Mouse (Mus musculus) midbrain, postnatal 0 days (tissue): Measurements from ENCODE around the gene Rbm44. TPM values are rescaled to one million over a fixed set of nuclear protein-coding genes. Genes with fewer than 3 reads are reported as not detected.
A peak's percentile ranks its signal among the peaks of the same experiment; 100 is the strongest.

Experiments used
- ATAC-seq: fragments of 200-750 bp; cut with Nextera tagmentation; 2 replicates; pipeline ENCODE4 v1.8.0; 2017; ENCODE audit warnings: moderate number of reproducible peaks, mild to moderate bottlenecking, moderate TSS enrichment, moderate library complexity; ENCODE audit not compliant: low FRiP score
- DNase-seq: peaks from one replicate; pipeline ENCODE4 v3.0.0-alpha.2; 2015; ENCODE audit warnings: low spot score
- H3K27ac ChIP-seq: fragments of 300-500 bp; sonication (generic); 2 replicates; pipeline ENCODE4 v1.5.1; 2014; ENCODE audit warnings: low read depth, mild to moderate bottlenecking, low read length, mixed read lengths
- H3K27me3 ChIP-seq: fragments of 300-500 bp; sonication (generic); 2 replicates; pipeline ENCODE4 v1.6.1; 2014; ENCODE audit warnings: low read length, control low read depth, mixed read lengths; ENCODE audit not compliant: insufficient read depth
- H3K36me3 ChIP-seq: fragments of 300-500 bp; sonication (generic); 2 replicates; pipeline ENCODE4 v1.6.1; 2014; ENCODE audit warnings: low read length, control low read depth, mixed read lengths; ENCODE audit not compliant: insufficient read depth
- H3K4me1 ChIP-seq: fragments of 300-500 bp; sonication (generic); 2 replicates; pipeline ENCODE4 v1.6.1; 2014; ENCODE audit warnings: mild to moderate bottlenecking, control low read depth, antibody characterized with exemption, low read length, mixed read lengths; ENCODE audit not compliant: insufficient read depth
- H3K4me2 ChIP-seq: fragments of 300-500 bp; sonication (generic); 2 replicates; pipeline ENCODE4 v1.6.1; 2014; ENCODE audit warnings: low read depth, mild to moderate bottlenecking, low read length, mixed read lengths; ENCODE audit not compliant: poor library complexity, severe bottlenecking
- H3K4me3 ChIP-seq: fragments of 300-500 bp; sonication (generic); 2 replicates; pipeline ENCODE4 v1.5.1; 2014; ENCODE audit warnings: low read depth, mild to moderate bottlenecking, low read length, moderate library complexity
- H3K9ac ChIP-seq: fragments of 300-500 bp; sonication (generic); replicated peaks from 2 replicates; pipeline ENCODE4 v1.6.1; 2014; ENCODE audit warnings: mild to moderate bottlenecking, low read length, moderate library complexity, mixed read lengths; ENCODE audit not compliant: poor library complexity, severe bottlenecking
- H3K9me3 ChIP-seq: fragments of 300-500 bp; sonication (generic); 2 replicates; pipeline ENCODE4 v1.6.1; 2016; ENCODE audit warnings: low read length, control low read depth
- CTCF ChIP-seq: IDR thresholded peaks from 2 replicates; pipeline ENCODE4 v1.5.1; 2016; ENCODE audit warnings: antibody characterized with exemption, mild to moderate bottlenecking
- WGBS: fragments of 180-500 bp; shearing (Covaris S2); extraction: QIAGEN DNeasy Blood & Tissue Kit; methylation state at CpG from one replicate; pipeline ENCODE4 v1.1.7; 2014; 5-methylcytosine and 5-hydroxymethylcytosine counted together
- polyA plus RNA-seq: library from polyadenylated mRNA; unstranded; fragments of >200 nt; fragmentation: Nextera tagmentation; extraction: Ambion mirVana; gene quantifications from 2 replicates; pipeline ENCODE4 v1.2.1, GENCODE M21; 2015
- total RNA-seq: library from RNA; depleted of rRNA; stranded (reverse); fragments of >200 nt; gene quantifications from 2 replicates; pipeline ENCODE4 v1.2.3, GENCODE M21; 2014; rRNA removed

Rbm44 gene
- total and polyA plus RNA-seq, 2 experiments from 2014 or later: 0.11 TPM; not detected in 1

DNA sequence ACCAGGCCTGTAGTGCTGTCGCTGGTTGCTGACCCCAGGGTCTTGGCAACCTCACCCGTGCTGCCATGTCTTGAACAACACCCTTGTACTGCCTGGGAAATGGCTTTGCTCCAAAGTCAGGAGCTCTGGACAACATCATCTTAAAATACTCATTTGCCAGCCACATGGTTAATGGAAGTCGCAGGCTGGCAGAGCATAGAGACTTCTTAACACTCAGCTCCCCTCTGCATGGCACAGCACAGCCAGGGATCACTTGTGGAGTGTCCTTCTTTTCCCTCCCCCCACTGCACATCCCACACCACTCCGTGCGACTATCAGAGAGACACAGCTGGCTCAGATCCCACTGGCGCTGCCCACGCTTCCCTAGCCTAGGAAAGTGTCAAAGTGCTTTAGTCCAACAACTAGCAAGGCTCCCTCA lies 66.7 kb downstream of the Rbm44 start:
- Histone ChIP-seq H3K4me3 (no peak overlapping the region), H3K9ac (no peak overlapping the region), H3K27ac (peak overlapping the region; percentile 70), H3K9me3 (no peaks in the 10 kb centered on the region), H3K4me2 (no peak overlapping the region), H3K27me3 (no peaks in the 10 kb centered on the region), H3K4me1 (no peaks in the 10 kb centered on the region), H3K36me3 (no peaks in the 10 kb centered on the region)
- 67% methylated on average over 7 of the region's 7 CpGs for WGBS
- peak; percentile 66 for DNase-seq
- peak; percentile 4; the same call in 1 of the 2 replicates for ATAC-seq
- TF ChIP-seq CTCF: no peak

DNA sequence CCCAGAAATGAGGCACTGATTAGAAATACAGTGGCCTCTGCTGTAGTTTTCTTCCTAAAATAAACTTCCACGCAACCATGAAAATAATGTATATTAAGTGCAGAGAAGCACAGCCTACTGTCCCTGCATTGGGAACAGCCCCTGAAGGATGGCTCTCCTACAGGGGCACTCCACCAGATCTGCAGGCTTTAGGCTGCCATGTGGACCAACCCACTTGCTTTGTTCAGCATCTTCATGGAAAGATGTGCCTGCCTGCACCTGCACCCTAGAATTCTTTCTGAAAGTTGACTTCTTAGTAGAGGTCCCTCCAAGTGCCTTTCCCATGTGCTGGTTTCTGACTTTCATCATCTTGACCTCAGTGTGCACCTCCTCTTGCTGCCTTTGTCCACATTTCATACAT lies 70.4 kb downstream of the Rbm44 start:
- no peaks in the 10 kb centered on the region for H3K27me3 ChIP-seq
- 93% methylated on average over 1 of the region's 1 CpGs for WGBS
- H3K4me2 ChIP-seq: no peak overlapping the region
- no peak for TF ChIP-seq CTCF
- H3K36me3 ChIP-seq: no peaks in the 10 kb centered on the region
- H3K9ac ChIP-seq: no peak overlapping the region
- H3K9me3 ChIP-seq: no peaks in the 10 kb centered on the region
- H3K4me3 ChIP-seq: no peak overlapping the region
- 0 out of 2 replicates have a peak, but pooled peaks cover 3% of the 10 kb centered on the region for H3K4me1 ChIP-seq
- no peak overlapping the region for H3K27ac ChIP-seq
- ATAC-seq (no peak), DNase-seq (no peak)

DNA sequence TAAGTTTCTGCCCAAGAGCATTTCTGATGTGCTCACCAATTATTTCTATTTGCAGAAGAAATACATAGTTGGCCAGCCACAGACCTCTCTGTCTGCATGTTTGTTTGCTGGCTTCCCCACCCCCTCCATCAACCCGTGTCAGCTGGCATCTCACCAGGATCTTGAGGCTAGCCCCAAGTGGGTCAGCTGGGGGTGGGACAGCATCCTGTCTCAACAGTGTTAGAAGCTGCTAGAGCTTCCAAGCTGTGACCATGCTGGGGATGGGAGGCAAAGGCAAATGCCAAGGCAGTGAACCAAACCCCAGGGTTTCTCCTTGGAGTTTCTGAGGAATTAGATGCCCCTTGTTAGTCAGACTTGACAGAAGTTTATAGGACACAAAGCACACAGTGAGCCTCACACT lies 71.1 kb downstream of the Rbm44 start:
- DNase-seq (no peak), ATAC-seq (no peak)
- Histone ChIP-seq H3K9me3 (no peaks in the 10 kb centered on the region), H3K27me3 (no peaks in the 10 kb centered on the region), H3K9ac (no peak overlapping the region), H3K27ac (no peak overlapping the region), H3K4me1 (0 out of 2 replicates have a peak, but pooled peaks cover 3% of the 10 kb centered on the region), H3K36me3 (no peaks in the 10 kb centered on the region), H3K4me2 (no peak overlapping the region), H3K4me3 (no peak overlapping the region)
- WGBS: 52% methylated on average over 1 of the region's 1 CpGs
- TF ChIP-seq CTCF: no peak

DNA sequence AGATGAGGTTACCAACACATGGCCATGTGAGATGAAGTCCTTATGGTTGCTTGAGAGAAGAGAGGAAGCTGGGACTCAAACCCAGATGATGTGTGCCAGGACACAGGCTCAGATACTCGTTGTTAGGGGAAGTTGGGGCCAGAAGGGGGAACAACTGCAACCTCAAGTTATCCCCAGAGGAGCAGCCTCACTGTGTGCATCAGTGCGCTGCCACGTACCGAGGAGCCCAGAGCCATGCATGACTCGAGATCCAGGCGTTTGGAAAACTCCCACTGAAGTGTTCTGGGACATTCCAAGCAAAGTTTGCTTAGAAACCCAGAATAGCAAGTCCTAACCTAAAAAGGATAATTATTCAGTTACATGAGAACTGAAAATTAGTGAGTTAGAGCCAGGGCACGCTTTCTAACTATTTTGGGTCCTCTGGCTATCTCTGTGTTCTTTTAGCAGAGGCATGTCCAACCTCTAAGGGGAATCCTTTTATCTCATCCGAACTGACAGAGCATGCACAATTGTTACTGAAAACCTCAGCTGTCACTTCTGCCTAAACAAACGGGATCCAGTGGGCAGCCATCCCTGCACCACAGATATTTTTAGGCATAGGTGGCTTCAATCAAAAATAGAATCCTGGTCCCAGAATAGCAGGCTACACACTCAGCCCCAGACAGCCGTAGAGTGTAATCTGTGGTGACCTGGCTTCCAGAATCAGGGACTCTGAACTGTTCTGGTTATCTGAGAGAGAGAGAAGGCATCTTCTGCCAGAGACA lies 71.8 kb downstream of the Rbm44 start:
- H3K9ac ChIP-seq: no peak overlapping the region
- DNase-seq (no peak), ATAC-seq (no peak)
- H3K4me2 ChIP-seq: no peak overlapping the region
- TF ChIP-seq CTCF: no peak
- no peak overlapping the region for H3K27ac ChIP-seq
- no peaks in the 10 kb centered on the region for H3K9me3 ChIP-seq
- no peak overlapping the region for H3K4me3 ChIP-seq
- 48% methylated on average over 10 of the region's 10 CpGs for WGBS
- H3K27me3 ChIP-seq: no peaks in the 10 kb centered on the region
- no peaks in the 10 kb centered on the region for H3K36me3 ChIP-seq
- H3K4me1 ChIP-seq: 0 out of 2 replicates have a peak, but pooled peaks cover 3% of the 10 kb centered on the region

DNA sequence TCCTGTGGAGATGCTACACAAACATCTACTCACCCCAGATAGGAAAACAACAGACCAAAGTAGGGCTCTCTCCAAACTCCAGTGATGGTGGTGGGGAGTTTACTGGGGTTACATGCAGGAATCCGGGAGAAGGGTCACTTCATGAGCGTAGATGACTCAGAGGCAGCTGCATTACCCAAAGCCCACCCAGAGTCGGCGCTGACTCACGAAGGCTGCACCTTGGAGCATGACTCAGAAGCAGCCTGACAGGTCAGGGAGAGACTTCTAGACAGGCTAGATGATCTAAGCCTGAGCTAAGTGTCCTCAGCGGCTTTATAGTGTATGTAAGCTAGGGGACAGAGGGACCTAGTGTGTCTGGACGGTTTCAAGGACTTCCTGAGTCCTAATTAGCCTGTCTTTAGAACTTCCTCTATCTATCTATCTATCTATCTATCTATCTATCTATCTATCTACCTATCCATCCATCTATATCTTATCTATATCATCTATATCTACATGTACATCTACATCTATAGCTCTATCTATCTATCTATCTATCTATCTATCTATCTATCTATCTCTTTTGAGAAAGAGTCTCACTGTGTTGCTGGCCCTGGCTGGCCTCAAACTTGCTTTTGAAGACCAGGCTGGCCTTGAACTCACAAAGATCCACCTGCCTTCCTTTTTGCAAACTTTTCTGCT lies 74.9 kb downstream of the Rbm44 start:
- no peak overlapping the region for H3K27ac ChIP-seq
- no peaks in the 10 kb centered on the region for H3K9me3 ChIP-seq
- H3K4me3 ChIP-seq: no peak overlapping the region
- WGBS: 88% methylated on average over 7 of the region's 7 CpGs
- no peak overlapping the region for H3K4me2 ChIP-seq
- H3K9ac ChIP-seq: no peak overlapping the region
- H3K36me3 ChIP-seq: no peaks in the 10 kb centered on the region
- DNase-seq: no peak
- no peaks in the 10 kb centered on the region for H3K27me3 ChIP-seq
- 0 out of 2 replicates have a peak, but pooled peaks cover 3% of the 10 kb centered on the region for H3K4me1 ChIP-seq
- no peak for ATAC-seq
- no peak for TF ChIP-seq CTCF

DNA sequence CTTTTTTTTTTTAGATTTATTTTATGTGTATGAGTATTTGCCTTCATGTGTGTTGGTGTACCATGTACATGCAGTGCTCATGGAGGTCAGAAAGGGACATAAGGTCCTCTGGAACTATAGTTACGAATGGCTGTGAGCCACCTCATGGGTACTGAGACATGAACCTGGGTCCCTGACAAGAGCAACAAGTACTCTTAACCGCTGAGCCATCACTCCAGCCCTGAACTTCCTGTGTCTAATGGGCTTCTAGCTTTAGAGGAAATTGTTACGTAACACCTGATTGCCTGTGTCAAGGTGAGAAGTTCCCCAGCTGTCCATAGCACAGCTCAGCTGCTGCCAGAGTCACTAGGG lies 75.4 kb downstream of the Rbm44 start:
- H3K9me3 ChIP-seq: no peaks in the 10 kb centered on the region
- H3K36me3 ChIP-seq: no peaks in the 10 kb centered on the region
- 0 out of 2 replicates have a peak, but pooled peaks cover 3% of the 10 kb centered on the region for H3K4me1 ChIP-seq
- no peak for ATAC-seq
- no peak overlapping the region for H3K4me2 ChIP-seq
- no peaks in the 10 kb centered on the region for H3K27me3 ChIP-seq
- DNase-seq: no peak
- no peak overlapping the region for H3K4me3 ChIP-seq
- no peak for TF ChIP-seq CTCF
- no peak overlapping the region for H3K27ac ChIP-seq
- WGBS: 93% methylated on average over 3 of the region's 3 CpGs
- no peak overlapping the region for H3K9ac ChIP-seq

Other genes with a start within 250 kb of the Rbm44 start
- 0.27 TPM in 1 of 2 replicates, not detected in the other for gene Mlph, start 230.0 kb upstream of the Rbm44 start, total RNA-seq
- gene Mlph, start 230.0 kb upstream of the Rbm44 start, polyA plus RNA-seq: 0.35 and 0.39 TPM in 2 replicates
- not detected in 2 replicates for gene Prlh, start 192.0 kb upstream of the Rbm44 start, total RNA-seq
- not detected in 2 replicates for gene Prlh, start 192.0 kb upstream of the Rbm44 start, polyA plus RNA-seq
- not detected in 2 replicates for gene Rab17, start 175.4 kb upstream of the Rbm44 start, total RNA-seq
- 0.26 and 0.37 TPM in 2 replicates for gene Rab17, start 175.4 kb upstream of the Rbm44 start, polyA plus RNA-seq
- gene Lrrfip1, start 146.4 kb upstream of the Rbm44 start, total RNA-seq: 26.7 and 34.2 TPM in 2 replicates
- 41.4 and 48.9 TPM in 2 replicates for gene Lrrfip1, start 146.4 kb upstream of the Rbm44 start, polyA plus RNA-seq
- 16.1 and 22.4 TPM in 2 replicates for gene Ramp1, start 34.7 kb downstream of the Rbm44 start, total RNA-seq
- 29.4 and 29.8 TPM in 2 replicates for gene Ramp1, start 34.7 kb downstream of the Rbm44 start, polyA plus RNA-seq
- 34.3 and 42.5 TPM in 2 replicates for gene Ube2f, start 105.2 kb downstream of the Rbm44 start, total RNA-seq
- 41.2 and 44.8 TPM in 2 replicates for gene Ube2f, start 105.2 kb downstream of the Rbm44 start, polyA plus RNA-seq
- 10.6 and 11.3 TPM in 2 replicates for gene Scly, start 153.2 kb downstream of the Rbm44 start, total RNA-seq
- 10.3 and 10.7 TPM in 2 replicates for gene Scly, start 153.2 kb downstream of the Rbm44 start, polyA plus RNA-seq
- 0.19 and 0.27 TPM in 2 replicates for gene Espnl, start 177.0 kb downstream of the Rbm44 start, total RNA-seq
- 0.23 TPM in 2 replicates for gene Espnl, start 177.0 kb downstream of the Rbm44 start, polyA plus RNA-seq
- 0.09 and 0.16 TPM in 2 replicates for gene Klhl30, start 205.9 kb downstream of the Rbm44 start, total RNA-seq
- 0.10 TPM in 1 of 2 replicates, not detected in the other for gene Klhl30, start 205.9 kb downstream of the Rbm44 start, polyA plus RNA-seq
- gene Erfe, start 221.3 kb downstream of the Rbm44 start, total RNA-seq: 0.11 TPM in 1 of 2 replicates, not detected in the other
- 0.31 and 0.45 TPM in 2 replicates for gene Erfe, start 221.3 kb downstream of the Rbm44 start, polyA plus RNA-seq